Mouse (Mus musculus) ES-CJ7 (cell line): Measurements from ENCODE around the gene Col18a1.
"Not testable (repeated sequence)": the region's sequence is repeated elsewhere in the genome, so short reads cannot be mapped to it uniquely, and the experiment has no call there.

ENCODE experiments used
- DNase-seq: peaks from one replicate; pipeline ENCODE4 v3.0.0; 2011; ENCODE audit warnings: low read depth, low spot score

The Col18a1 gene

GRCm38 (mm10) chr10:77136205-77136604 lies 30.1 kb downstream of the Col18a1 start:
- DNase-seq, result no peak

- DNase-seq, result peak; percentile 42
These were observed 31.0 kb downstream of the Col18a1 start for GRCm38 (mm10) chr10:77135274-77135829.

GRCm38 (mm10) chr10:77134807-77135152 lies 31.6 kb downstream of the Col18a1 start:
- not testable (repeated sequence) for DNase-seq

GRCm38 (mm10) chr10:77133951-77134806 lies 32.2 kb downstream of the Col18a1 start:
- DNase-seq, result peak; percentile 59

- no peak for DNase-seq
These were observed 34.2 kb downstream of the Col18a1 start for GRCm38 (mm10) chr10:77132118-77132517.

- DNase-seq, result peak; percentile 85
These were observed 34.8 kb downstream of the Col18a1 start for GRCm38 (mm10) chr10:77131536-77131935.

GRCm38 (mm10) chr10:77130561-77131240 lies 35.6 kb downstream of the Col18a1 start:
- DNase-seq, result peak; percentile 92

- no peak for DNase-seq
These were observed 36.5 kb downstream of the Col18a1 start for GRCm38 (mm10) chr10:77129637-77130410.

- no peak for DNase-seq
These were observed 38.4 kb downstream of the Col18a1 start for GRCm38 (mm10) chr10:77127926-77128325.

GRCm38 (mm10) chr10:77126590-77126989 lies 39.8 kb downstream of the Col18a1 start:
- peak; percentile 43 for DNase-seq

- no peak for DNase-seq
These were observed 41.1 kb downstream of the Col18a1 start for GRCm38 (mm10) chr10:77125078-77125731.

GRCm38 (mm10) chr10:77123953-77124352 lies 42.4 kb downstream of the Col18a1 start:
- DNase-seq, result no peak

GRCm38 (mm10) chr10:77121287-77122022 lies 44.9 kb downstream of the Col18a1 start:
- no peak for DNase-seq

GRCm38 (mm10) chr10:77120501-77120900 lies 45.8 kb downstream of the Col18a1 start:
- peak; percentile 44 for DNase-seq

- DNase-seq, result no peak
These were observed 46.9 kb downstream of the Col18a1 start for GRCm38 (mm10) chr10:77119437-77119836.

GRCm38 (mm10) chr10:77118361-77118760 lies 48.0 kb downstream of the Col18a1 start:
- no peak for DNase-seq

- no peak for DNase-seq
These were observed 49.6 kb downstream of the Col18a1 start for GRCm38 (mm10) chr10:77116537-77117455.

- DNase-seq, result no peak
These were observed 52.7 kb downstream of the Col18a1 start for GRCm38 (mm10) chr10:77113489-77114240.
